Mouse (Mus musculus): ENCODE measurements at regions not wholly inside any gene's neighbourhood (a gene's known extent, or its start where the extent isn't known, plus 50 kb on each side); places are given as distances from the start of the nearest gene placed in this dataset.

DNA sequence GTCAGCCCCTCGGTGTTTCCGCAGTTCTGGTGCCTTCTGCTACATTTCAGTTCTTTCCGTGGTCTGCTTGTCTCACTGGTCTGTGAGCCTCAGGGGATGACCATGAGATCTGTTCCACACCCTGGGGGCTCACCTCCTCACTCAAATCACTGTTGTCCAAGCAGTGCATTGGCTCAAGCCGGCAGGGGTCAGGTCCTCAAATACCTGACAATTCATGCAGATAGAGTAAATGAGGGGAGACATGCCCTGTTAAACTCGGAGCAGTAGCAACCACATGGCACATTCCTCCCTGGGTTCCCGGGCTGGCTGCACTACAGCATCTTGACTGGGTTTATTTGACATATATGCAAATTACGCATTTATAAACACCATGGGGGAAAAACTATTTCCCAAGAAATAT, 84.0 kb upstream of the Zmiz1 start:
- peaks cover 12% of the 10 kb centered on the region for H3K4me1 ChIP-seq (replicated peaks; ENCODE audit: control insufficient read depth, insufficient read depth, low read length)
- H3K36me3 ChIP-seq (ENCODE audit: control insufficient read depth, insufficient read depth, low read length), result no peaks in the 10 kb centered on the region
- no peak overlapping the region for H3K9ac ChIP-seq (ENCODE audit: low read depth, low read length)
- DNase-seq (ENCODE audit: low spot score) (no peak), ATAC-seq (replicated peaks; ENCODE audit: low FRiP score) (no peak)
- no peak overlapping the region for H3K27ac ChIP-seq (ENCODE audit: low read depth, low read length)
- H3K9me3 ChIP-seq (ENCODE audit: control insufficient read depth, low read length), result no peaks in the 10 kb centered on the region
- no peak overlapping the region for H3K4me2 ChIP-seq
- H3K4me3 ChIP-seq (ENCODE audit: low read depth, low read length), result no peak overlapping the region
- no peaks in the 10 kb centered on the region for H3K27me3 ChIP-seq (replicated peaks; ENCODE audit: control insufficient read depth, insufficient read depth, low read length)
- WGBS, result 83% methylated on average over 7 of the region's 7 CpGs

DNA sequence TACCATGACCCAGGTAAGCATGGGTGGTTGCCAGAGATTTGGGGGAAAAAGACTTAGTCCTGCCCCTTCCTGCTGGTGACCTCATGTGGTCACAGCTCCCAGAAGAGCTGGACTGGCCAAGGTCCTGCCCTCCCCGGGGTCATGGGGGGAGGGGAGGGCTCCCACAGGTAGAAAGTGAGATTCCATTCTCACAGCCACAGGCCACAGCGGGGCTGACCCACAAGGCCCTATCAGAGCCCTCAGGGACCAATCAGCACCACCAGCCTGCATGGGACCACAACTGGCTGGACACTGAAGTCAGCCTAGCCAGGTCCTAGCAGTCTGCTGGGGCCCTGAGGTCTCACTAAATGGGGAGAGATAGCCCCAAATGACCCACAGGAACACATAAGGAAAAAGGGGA, 81.9 kb upstream of the Zmiz1 start:
- no peak for DNase-seq (ENCODE audit: low spot score)
- Histone ChIP-seq H3K4me3 (ENCODE audit: low read depth, low read length) (no peak overlapping the region), H3K4me1 (replicated peaks; ENCODE audit: control insufficient read depth, insufficient read depth, low read length) (peaks cover 10% of the 10 kb centered on the region), H3K27ac (ENCODE audit: low read depth, low read length) (peak overlapping the region; percentile 90; the same call in 1 of the 2 replicates), H3K9me3 (ENCODE audit: control insufficient read depth, low read length) (no peaks in the 10 kb centered on the region), H3K27me3 (replicated peaks; ENCODE audit: control insufficient read depth, insufficient read depth, low read length) (no peaks in the 10 kb centered on the region), H3K9ac (ENCODE audit: low read depth, low read length) (peak overlapping the region; percentile 67; the same call in 1 of the 2 replicates), H3K36me3 (ENCODE audit: control insufficient read depth, insufficient read depth, low read length) (no peaks in the 10 kb centered on the region), H3K4me2 (peak overlapping the region; percentile 77)
- WGBS, result 40% methylated on average over 2 of the region's 2 CpGs
- no peak; the same call in 1 of the 2 replicates for ATAC-seq (replicated peaks; ENCODE audit: low FRiP score)

DNA sequence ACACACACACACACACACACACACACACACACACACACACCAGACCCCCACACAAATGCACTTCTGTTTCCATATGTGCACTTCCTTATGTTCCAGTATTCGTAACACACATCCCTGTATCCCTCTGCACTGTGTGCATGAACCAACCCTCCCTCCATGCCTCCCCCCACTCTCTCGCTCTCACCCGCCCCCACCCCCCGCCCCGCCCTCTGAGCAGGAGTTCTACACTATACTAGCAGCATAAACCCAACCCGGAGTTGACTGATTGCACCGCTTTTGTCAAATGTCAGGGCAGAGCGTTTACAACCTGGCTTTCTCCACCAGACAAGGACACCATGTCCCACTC, 81.5 kb upstream of the Zmiz1 start:
- no peaks in the 10 kb centered on the region for H3K36me3 ChIP-seq (ENCODE audit: control insufficient read depth, insufficient read depth, low read length)

DNA sequence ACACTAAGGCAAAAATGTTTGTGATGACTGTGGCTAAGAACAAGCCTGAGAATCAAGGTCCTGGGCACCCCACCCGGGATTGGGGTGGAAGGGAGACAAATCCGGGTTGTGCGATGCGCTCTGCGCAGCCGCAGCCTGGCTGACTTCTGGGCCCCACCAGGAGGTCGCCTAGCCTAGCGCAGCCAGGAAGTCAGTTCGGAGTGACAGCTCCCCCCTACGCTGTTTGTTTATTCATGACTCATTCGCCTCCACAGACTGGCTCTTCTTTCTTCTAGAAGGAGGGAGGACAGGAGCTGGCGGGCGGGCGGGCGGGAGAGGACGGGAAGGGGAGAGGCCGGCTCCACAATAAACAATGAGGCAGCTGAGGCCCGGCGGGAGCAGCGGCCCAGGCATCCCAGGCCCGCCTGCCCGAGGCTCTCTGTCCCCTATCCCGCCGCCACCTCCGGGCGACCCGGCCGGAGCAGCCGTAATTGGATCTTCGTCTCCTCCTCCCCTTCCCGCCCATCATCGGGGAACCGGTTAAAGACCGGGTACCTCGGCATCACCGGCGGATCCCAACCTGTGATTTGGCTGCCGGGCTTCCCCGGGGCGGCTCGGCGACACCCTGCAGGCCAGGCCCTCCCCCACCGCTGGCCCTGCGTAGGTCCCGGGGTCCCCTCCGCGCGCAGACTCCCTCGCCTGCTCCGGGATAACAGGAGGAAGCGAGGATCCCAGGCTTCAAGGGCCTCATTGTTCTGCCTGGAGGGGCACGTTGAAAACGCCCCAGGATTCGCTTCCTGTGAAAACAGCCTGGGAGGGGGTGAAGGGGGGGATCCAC, 80.9 kb upstream of the Zmiz1 start:
- under 1% methylated on average over 50 of the region's 54 CpGs for WGBS
- peak overlapping the region; percentile 77 for H3K4me2 ChIP-seq
- peak overlapping the region; percentile 90 for H3K27ac ChIP-seq (ENCODE audit: low read depth, low read length)
- no peaks in the 10 kb centered on the region for H3K9me3 ChIP-seq (ENCODE audit: control insufficient read depth, low read length)
- peaks cover 10% of the 10 kb centered on the region for H3K4me1 ChIP-seq (replicated peaks; ENCODE audit: control insufficient read depth, insufficient read depth, low read length)
- peak; percentile 74 for ATAC-seq (replicated peaks; ENCODE audit: low FRiP score)
- H3K4me3 ChIP-seq (ENCODE audit: low read depth, low read length), result peak overlapping the region; percentile 47
- peak; percentile 77 for DNase-seq (ENCODE audit: low spot score)
- peak overlapping the region; percentile 67 for H3K9ac ChIP-seq (ENCODE audit: low read depth, low read length)
- H3K36me3 ChIP-seq (ENCODE audit: control insufficient read depth, insufficient read depth, low read length), result no peaks in the 10 kb centered on the region
- H3K27me3 ChIP-seq (replicated peaks; ENCODE audit: control insufficient read depth, insufficient read depth, low read length), result no peaks in the 10 kb centered on the region

More for the DNA sequence above, 81.5 kb upstream of the Zmiz1 start:
- no peak for DNase-seq (ENCODE audit: low spot score)
- Histone ChIP-seq H3K9me3 (ENCODE audit: control insufficient read depth, low read length) (no peaks in the 10 kb centered on the region), H3K4me1 (replicated peaks; ENCODE audit: control insufficient read depth, insufficient read depth, low read length) (peaks cover 10% of the 10 kb centered on the region), H3K9ac (ENCODE audit: low read depth, low read length) (peak overlapping the region; percentile 67; the same call in 1 of the 2 replicates), H3K4me2 (peak overlapping the region; percentile 77), H3K27ac (ENCODE audit: low read depth, low read length) (peak overlapping the region; percentile 90), H3K27me3 (replicated peaks; ENCODE audit: control insufficient read depth, insufficient read depth, low read length) (no peaks in the 10 kb centered on the region), H3K4me3 (ENCODE audit: low read depth, low read length) (peak overlapping the region; percentile 47)
- 9% methylated on average over 8 of the region's 8 CpGs for WGBS
- peak; percentile 35 for ATAC-seq (replicated peaks; ENCODE audit: low FRiP score)

DNA sequence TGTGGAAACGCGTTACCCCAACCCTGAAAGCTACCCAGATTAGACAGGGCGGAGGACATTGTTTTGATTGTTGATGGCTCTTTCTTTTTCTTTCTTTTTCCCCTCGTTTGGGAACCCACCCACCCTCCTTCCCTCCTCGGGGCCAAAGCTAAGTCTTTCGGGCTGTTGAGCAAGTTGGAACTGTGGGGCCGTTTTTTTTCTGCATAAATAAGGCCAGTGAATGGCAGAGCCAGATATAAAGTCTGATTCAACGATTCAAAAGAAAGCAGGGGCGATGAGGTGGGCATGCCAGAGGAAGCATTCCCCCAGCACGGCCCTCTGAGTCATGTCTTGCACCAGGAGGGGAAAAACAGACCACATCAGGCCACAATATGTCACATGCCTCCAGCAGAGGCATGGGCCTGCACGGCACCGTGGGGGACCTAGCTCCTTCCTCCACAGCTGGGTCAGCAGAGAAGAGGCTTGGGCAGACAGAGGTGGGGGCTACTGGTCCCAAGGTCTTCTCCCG, 80.2 kb upstream of the Zmiz1 start:
- no peak for ATAC-seq (replicated peaks; ENCODE audit: low FRiP score)
- H3K9ac ChIP-seq (ENCODE audit: low read depth, low read length), result peak overlapping the region; percentile 67

DNA sequence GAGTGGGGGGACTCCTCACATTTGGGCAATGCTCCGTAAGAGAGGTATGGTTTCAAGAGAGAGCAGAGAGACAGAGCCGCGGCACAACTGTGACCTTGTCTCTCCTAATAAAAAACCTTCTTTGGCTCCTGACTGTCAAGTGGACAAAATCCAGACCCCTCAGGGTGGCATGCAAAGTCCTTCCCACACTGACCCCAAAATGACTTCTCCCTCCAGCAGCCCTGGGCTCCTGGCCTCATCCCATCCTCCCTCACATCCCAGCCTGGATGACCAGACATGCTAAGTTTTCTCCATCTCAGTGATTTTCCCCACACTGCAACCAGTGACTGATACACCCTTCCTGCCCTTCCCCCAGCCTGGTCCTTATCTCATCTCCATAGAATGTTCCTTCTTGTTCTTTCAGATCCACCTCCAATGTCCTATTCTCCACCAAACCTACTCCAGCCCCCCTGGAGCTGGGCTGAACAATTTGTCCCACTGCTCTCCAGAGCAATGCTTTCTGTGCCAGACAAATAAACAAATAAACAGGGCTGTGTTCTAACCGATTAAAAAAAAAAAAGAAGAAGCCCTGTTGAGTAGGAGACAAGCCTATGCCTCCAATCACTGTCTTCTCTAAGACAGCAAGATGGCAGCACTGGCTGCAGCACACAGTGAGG, 75.7 kb upstream of the Zmiz1 start:
- Histone ChIP-seq H3K27ac (ENCODE audit: low read depth, low read length) (no peak overlapping the region), H3K36me3 (ENCODE audit: control insufficient read depth, insufficient read depth, low read length) (no peaks in the 10 kb centered on the region), H3K4me1 (replicated peaks; ENCODE audit: control insufficient read depth, insufficient read depth, low read length) (peaks cover 5% of the 10 kb centered on the region), H3K4me2 (no peak overlapping the region), H3K9me3 (ENCODE audit: control insufficient read depth, low read length) (no peaks in the 10 kb centered on the region), H3K27me3 (replicated peaks; ENCODE audit: control insufficient read depth, insufficient read depth, low read length) (no peaks in the 10 kb centered on the region; the same call in 1 of the 2 replicates), H3K9ac (ENCODE audit: low read depth, low read length) (no peak overlapping the region), H3K4me3 (ENCODE audit: low read depth, low read length) (no peak overlapping the region)
- WGBS, result 49% methylated on average over 4 of the region's 4 CpGs
- DNase-seq (ENCODE audit: low spot score) (no peak), ATAC-seq (replicated peaks; ENCODE audit: low FRiP score) (no peak)

More for the DNA sequence above, 80.2 kb upstream of the Zmiz1 start:
- H3K27me3 ChIP-seq (replicated peaks; ENCODE audit: control insufficient read depth, insufficient read depth, low read length), result no peaks in the 10 kb centered on the region
- peak overlapping the region; percentile 47 for H3K4me3 ChIP-seq (ENCODE audit: low read depth, low read length)
- H3K4me1 ChIP-seq (replicated peaks; ENCODE audit: control insufficient read depth, insufficient read depth, low read length), result peaks cover 10% of the 10 kb centered on the region
- peak overlapping the region; percentile 77 for H3K4me2 ChIP-seq
- 10% methylated on average over 13 of the region's 13 CpGs for WGBS
- no peaks in the 10 kb centered on the region for H3K9me3 ChIP-seq (ENCODE audit: control insufficient read depth, low read length)
- H3K36me3 ChIP-seq (ENCODE audit: control insufficient read depth, insufficient read depth, low read length), result no peaks in the 10 kb centered on the region
- H3K27ac ChIP-seq (ENCODE audit: low read depth, low read length), result peak overlapping the region; percentile 90
- DNase-seq (ENCODE audit: low spot score), result no peak

DNA sequence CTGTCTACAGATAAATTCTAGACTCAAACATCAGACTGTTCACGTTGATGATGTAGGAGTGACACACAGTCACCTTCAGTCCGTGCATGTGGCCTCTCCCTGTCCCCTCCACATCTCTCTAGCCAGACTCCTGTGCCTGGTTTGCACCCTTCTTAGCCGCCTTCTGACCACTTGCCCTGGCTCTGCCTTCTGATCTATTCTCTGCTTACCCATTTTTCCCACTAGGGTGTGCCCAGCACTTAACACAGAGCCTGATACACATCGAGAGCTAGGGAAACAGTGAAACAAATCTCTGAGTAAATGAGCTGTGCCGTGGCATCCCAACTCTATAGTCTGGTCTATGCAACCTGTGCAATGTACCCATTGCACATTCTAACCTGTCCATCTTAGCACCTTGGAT, 73.3 kb upstream of the Zmiz1 start:
- WGBS, result 51% methylated on average over 5 of the region's 5 CpGs
- no peak overlapping the region for H3K27ac ChIP-seq (ENCODE audit: low read depth, low read length)
- no peak overlapping the region for H3K9ac ChIP-seq (ENCODE audit: low read depth, low read length)
- H3K4me1 ChIP-seq (replicated peaks; ENCODE audit: control insufficient read depth, insufficient read depth, low read length), result peaks cover 6% of the 10 kb centered on the region
- no peaks in the 10 kb centered on the region for H3K9me3 ChIP-seq (ENCODE audit: control insufficient read depth, low read length)
- no peak overlapping the region for H3K4me3 ChIP-seq (ENCODE audit: low read depth, low read length)
- no peak for ATAC-seq (replicated peaks; ENCODE audit: low FRiP score)
- no peak for DNase-seq (ENCODE audit: low spot score)
- H3K36me3 ChIP-seq (ENCODE audit: control insufficient read depth, insufficient read depth, low read length), result no peaks in the 10 kb centered on the region
- no peaks in the 10 kb centered on the region; the same call in 1 of the 2 replicates for H3K27me3 ChIP-seq (replicated peaks; ENCODE audit: control insufficient read depth, insufficient read depth, low read length)
- H3K4me2 ChIP-seq, result no peak overlapping the region

DNA sequence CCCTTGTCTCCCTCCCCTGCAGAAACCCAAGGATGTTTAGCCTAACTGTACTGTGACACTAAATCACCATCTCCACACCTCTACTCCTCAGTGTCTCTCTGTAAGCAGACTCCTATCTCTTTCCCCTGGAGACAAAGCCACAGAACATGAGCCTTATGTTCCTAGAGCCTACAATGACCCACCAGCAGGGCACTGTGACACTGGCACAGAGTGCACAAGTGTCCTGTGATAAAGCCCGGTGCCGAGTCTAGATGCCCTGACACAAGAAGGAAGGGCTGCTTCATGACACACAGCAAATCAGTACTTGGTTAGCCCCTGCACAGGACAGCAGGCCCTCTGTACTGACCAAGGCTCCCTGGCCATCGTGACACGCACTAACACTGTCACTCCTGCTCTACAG, 71.2 kb upstream of the Zmiz1 start:
- no peak for DNase-seq (ENCODE audit: low spot score)
- Histone ChIP-seq H3K36me3 (ENCODE audit: control insufficient read depth, insufficient read depth, low read length) (no peaks in the 10 kb centered on the region), H3K4me1 (replicated peaks; ENCODE audit: control insufficient read depth, insufficient read depth, low read length) (peaks cover 6% of the 10 kb centered on the region), H3K4me3 (ENCODE audit: low read depth, low read length) (no peak overlapping the region), H3K9ac (ENCODE audit: low read depth, low read length) (no peak overlapping the region), H3K27ac (ENCODE audit: low read depth, low read length) (no peak overlapping the region), H3K27me3 (replicated peaks; ENCODE audit: control insufficient read depth, insufficient read depth, low read length) (no peaks in the 10 kb centered on the region; the same call in 1 of the 2 replicates), H3K9me3 (ENCODE audit: control insufficient read depth, low read length) (no peaks in the 10 kb centered on the region), H3K4me2 (no peak overlapping the region)
- 82% methylated on average over 4 of the region's 4 CpGs for WGBS
- ATAC-seq (replicated peaks; ENCODE audit: low FRiP score), result no peak

Data from liver, embryonic 11.5 days (tissue).